In genomic region chr10:110804279-110805024, GRCm38 (mm10) we compare ENCODE assay signal across 9 mouse cellular contexts. TPM values are rescaled to one million over a fixed set of nuclear protein-coding genes. Genes with fewer than 3 reads are reported as not detected.
A peak's percentile ranks its signal among the peaks of the same experiment; 100 is the strongest.
DNase-seq lines count a peak whose midpoint lies in the region; ATAC-seq and TF ChIP-seq lines count a peak whose summit lies in the region.
"Had no signal": no experiment of that assay in that cellular context is flagged by ENCODE, and none has a peak within 500 bp of the region (broad histone marks: within the 10 kb centered on the region; RNA-seq: fewer than 3 reads in every experiment).

No protein-coding gene starts in this region.

- no peaks in the 10 kb centered on the region for H3K79me2 ChIP-seq in C2C12 (ENCODE audit: control insufficient read depth, insufficient read depth)

- no peaks in the 10 kb centered on the region for H3K9me3 ChIP-seq in hindbrain, embryonic 11.5 days (ENCODE audit: control insufficient read depth, low read length)
- no peaks in the 10 kb centered on the region for H3K9me3 ChIP-seq in hindbrain, embryonic 16.5 days (ENCODE audit: control insufficient read depth, low read length)
- no peaks in the 10 kb centered on the region for H3K9me3 ChIP-seq in embryonic facial prominence, embryonic 10.5 days
- no peaks in the 10 kb centered on the region for H3K9me3 ChIP-seq in limb, embryonic 12.5 days

- peak; percentile 9 for DNase-seq in hindbrain, embryonic 11.5 days (ENCODE audit: low spot score)
- peak; percentile 44 for DNase-seq in embryonic facial prominence, embryonic 10.5 days (ENCODE audit: low spot score)
- no peak for DNase-seq in kidney, postnatal 10 days
- DNase-seq in thymus, postnatal 25 days = no peak
- DNase-seq: lung, postnatal 14 days had no signal

- H3K27me3 ChIP-seq in hindbrain, embryonic 11.5 days (ENCODE audit: control insufficient read depth, insufficient read depth, low read length) = no peaks in the 10 kb centered on the region
- H3K27me3 ChIP-seq in hindbrain, embryonic 16.5 days (replicated peaks; ENCODE audit: control insufficient read depth, insufficient read depth, low read length) = no peaks in the 10 kb centered on the region
- no peaks in the 10 kb centered on the region for H3K27me3 ChIP-seq in C2C12 (ENCODE audit: control insufficient read depth, insufficient read depth, insufficient read length)
- H3K27me3 ChIP-seq in embryonic facial prominence, embryonic 10.5 days (replicated peaks; ENCODE audit: low read depth, poor library complexity, severe bottlenecking) = no peaks in the 10 kb centered on the region
- H3K27me3 ChIP-seq in limb, embryonic 12.5 days = no peaks in the 10 kb centered on the region

- ATAC-seq in hindbrain, embryonic 11.5 days (ENCODE audit: low FRiP score) = no peak
- ATAC-seq in hindbrain, embryonic 16.5 days = no peak
- ATAC-seq in limb, embryonic 12.5 days (ENCODE audit: insufficient number of reproducible peaks, insufficient read depth, low FRiP score, low TSS enrichment, low read depth) = no peak
- ATAC-seq in monocyte, adult 5-6 weeks (replicated peaks; ENCODE audit: insufficient number of reproducible peaks, low FRiP score, low TSS enrichment, poor library complexity, severe bottlenecking) = no peak

- no peak overlapping the region for H3ac ChIP-seq in C2C12 (ENCODE audit: control insufficient read depth, insufficient read length, low read depth)

- no peaks in the 10 kb centered on the region for H3K4me1 ChIP-seq in hindbrain, embryonic 11.5 days (replicated peaks; ENCODE audit: control insufficient read depth, insufficient read depth, low read length)
- no peaks in the 10 kb centered on the region for H3K4me1 ChIP-seq in hindbrain, embryonic 16.5 days (ENCODE audit: control insufficient read depth, insufficient read depth, low read depth, low read length)
- H3K4me1 ChIP-seq in embryonic facial prominence, embryonic 10.5 days = peaks cover 32% of the 10 kb centered on the region
- H3K4me1 ChIP-seq in limb, embryonic 12.5 days (replicated peaks) = peaks cover 34% of the 10 kb centered on the region

- H3K9ac ChIP-seq in hindbrain, embryonic 11.5 days (ENCODE audit: low read depth, low read length) = no peak overlapping the region
- H3K9ac ChIP-seq in hindbrain, embryonic 16.5 days (ENCODE audit: low read depth, low read length) = no peak overlapping the region
- no peak overlapping the region for H3K9ac ChIP-seq in limb, embryonic 12.5 days (replicated peaks)

- WGBS in hindbrain, embryonic 11.5 days = 79% methylated on average over 11 of the region's 11 CpGs
- WGBS in hindbrain, embryonic 16.5 days = 78% methylated on average over 11 of the region's 11 CpGs
- WGBS in embryonic facial prominence, embryonic 10.5 days = 71% methylated on average over 11 of the region's 11 CpGs
- 71% methylated on average over 11 of the region's 11 CpGs for WGBS in limb, embryonic 12.5 days

- no peak overlapping the region for H3K4me2 ChIP-seq in hindbrain, embryonic 11.5 days (replicated peaks; ENCODE audit: low read depth, low read length)
- no peak overlapping the region for H3K4me2 ChIP-seq in hindbrain, embryonic 16.5 days (ENCODE audit: low read length)
- peak overlapping the region; percentile 5 for H3K4me2 ChIP-seq in limb, embryonic 12.5 days

- no peaks in the 10 kb centered on the region for H3K79me3 ChIP-seq in C2C12 (ENCODE audit: low read depth)

- no peaks in the 10 kb centered on the region for H3K36me3 ChIP-seq in hindbrain, embryonic 11.5 days (ENCODE audit: control insufficient read depth, insufficient read depth, low read length)
- H3K36me3 ChIP-seq in hindbrain, embryonic 16.5 days (ENCODE audit: control insufficient read depth, insufficient read depth, low read length) = no peaks in the 10 kb centered on the region
- H3K36me3 ChIP-seq in C2C12 (ENCODE audit: control insufficient read depth, insufficient read depth) = no peaks in the 10 kb centered on the region
- no peaks in the 10 kb centered on the region for H3K36me3 ChIP-seq in embryonic facial prominence, embryonic 10.5 days (replicated peaks)
- H3K36me3 ChIP-seq in limb, embryonic 12.5 days = no peaks in the 10 kb centered on the region

- no peak overlapping the region for H3K27ac ChIP-seq in hindbrain, embryonic 11.5 days (ENCODE audit: low read depth, low read length)
- no peak overlapping the region for H3K27ac ChIP-seq in hindbrain, embryonic 16.5 days (ENCODE audit: low read depth, low read length)
- peak overlapping the region; percentile 55 for H3K27ac ChIP-seq in embryonic facial prominence, embryonic 10.5 days (replicated peaks)
- no peak overlapping the region for H3K27ac ChIP-seq in limb, embryonic 12.5 days

- H3K4me3 ChIP-seq in hindbrain, embryonic 11.5 days (ENCODE audit: low read depth, low read length) = no peak overlapping the region
- H3K4me3 ChIP-seq in hindbrain, embryonic 16.5 days (ENCODE audit: low read length) = no peak overlapping the region
- H3K4me3 ChIP-seq in C2C12 (ENCODE audit: insufficient read depth, poor library complexity, severe bottlenecking) = no peak overlapping the region
- peak overlapping the region; percentile 28; the same call in 1 of the 2 replicates for H3K4me3 ChIP-seq in embryonic facial prominence, embryonic 10.5 days
- no peak overlapping the region for H3K4me3 ChIP-seq in limb, embryonic 12.5 days (replicated peaks)

- TF ChIP-seq CTCF in C2C12 (IDR thresholded peaks at IDR 0.05; ENCODE audit: control insufficient read depth, insufficient read depth, insufficient read length) = no peak

TF ChIP-seq in C2C12, 6 proteins besides CTCF, POLR2A, EP300 and RAD21:
- TF ChIP-seq MYOD1 (IDR thresholded peaks at IDR 0.05; ENCODE audit: control insufficient read depth, insufficient read length, low read depth) (peak; percentile 67), USF1 (IDR thresholded peaks at IDR 0.05; ENCODE audit: low read depth) (no peak), FOSL1 (IDR thresholded peaks at IDR 0.05; ENCODE audit: insufficient read depth, low read length, poor library complexity, severe bottlenecking) (peak; percentile 81)

RNA-seq across cellular contexts. Expression of gene E2f7, which starts 59.2 kb away (rescaled TPM):
- 28.6 and 30.8 TPM in 2 replicates for polyA plus RNA-seq in hindbrain, embryonic 11.5 days (2014; fragmentation: Nextera tagmentation; extraction: Ambion mirVana)
- polyA plus RNA-seq in hindbrain, embryonic 16.5 days (2015; fragmentation: Nextera tagmentation; extraction: Ambion mirVana) = 5.0 and 7.1 TPM in 2 replicates
- 15.4 TPM for polyA plus RNA-seq in C2C12 (2012; fragmentation: generic; extraction: Trizol)
- polyA plus RNA-seq in embryonic facial prominence, embryonic 10.5 days (2016; fragmentation: Nextera tagmentation; extraction: Ambion mirVana) = 41.9 and 42.4 TPM in 2 replicates
- polyA plus RNA-seq in limb, embryonic 12.5 days (2016; fragmentation: Nextera tagmentation; extraction: Ambion mirVana) = 34.5 and 34.9 TPM in 2 replicates
- total RNA-seq in monocyte, adult 5-6 weeks (2017) = 0.85 to 1.2 TPM in 2 of 3 replicates, not detected in the other

Comparison
In these comparisons a context has a peak if more than half of its experiments do, and no peak if none do; other contexts are left out.
1. DNase-seq: peak in hindbrain, embryonic 11.5 days (single experiment) and embryonic facial prominence, embryonic 10.5 days (single experiment); none in kidney, postnatal 10 days (single experiment) and thymus, postnatal 25 days (single experiment).